Mouse (Mus musculus) NIH3T3 (cell line): ENCODE measurements around the gene Mettl15.

Source experiments
- DNase-seq: peaks from one replicate; pipeline ENCODE4 v3.0.0-alpha.2; 2012; ENCODE audit warnings: low read depth

Mettl15 gene

GRCm38 (mm10) chr2:109156131-109156530 lies 124.4 kb downstream of the Mettl15 start:
- DNase-seq = peak; percentile 63

GRCm38 (mm10) chr2:109153402-109154050 lies 127.0 kb downstream of the Mettl15 start:
- DNase-seq = peak; percentile 22

- DNase-seq = no peak
Measured at GRCm38 (mm10) chr2:109147292-109147691, 133.3 kb downstream of the Mettl15 start.

GRCm38 (mm10) chr2:109144410-109144809 lies 136.1 kb downstream of the Mettl15 start:
- DNase-seq = no peak

GRCm38 (mm10) chr2:109140330-109140729 lies 140.2 kb downstream of the Mettl15 start:
- DNase-seq = peak; percentile 23

- DNase-seq = peak; percentile 23
Measured at GRCm38 (mm10) chr2:109137276-109137675, 143.3 kb downstream of the Mettl15 start.

GRCm38 (mm10) chr2:109130718-109131117 lies 149.8 kb downstream of the Mettl15 start:
- peak; percentile 10 for DNase-seq

GRCm38 (mm10) chr2:109129921-109130320 lies 150.6 kb downstream of the Mettl15 start:
- no peak for DNase-seq

GRCm38 (mm10) chr2:109105773-109106484 lies 174.6 kb downstream of the Mettl15 start:
- no peak for DNase-seq

GRCm38 (mm10) chr2:109049686-109050085 lies 230.9 kb downstream of the Mettl15 start:
- no peak for DNase-seq
